Mouse (Mus musculus) intestine, postnatal 0 days (tissue): ENCODE measurements around the gene Ankrd44. TPM values are rescaled to one million over a fixed set of nuclear protein-coding genes. Genes with fewer than 3 reads are reported as not detected.

Experiments used
- ATAC-seq: fragments of 200-750 bp; cut with Nextera tagmentation; 2 replicates; pipeline ENCODE4 v1.8.0; 2017; ENCODE audit warnings: mild to moderate bottlenecking, moderate TSS enrichment, moderate library complexity
- H3K27ac ChIP-seq: fragments of 300-500 bp; sonication (generic); 2 replicates; pipeline ENCODE4 v1.5.1; 2014; ENCODE audit warnings: mild to moderate bottlenecking, low read depth, low read length, moderate library complexity
- H3K27me3 ChIP-seq: fragments of 300-500 bp; sonication (generic); replicated peaks from 2 replicates; pipeline ENCODE4 v1.6.1; 2014; ENCODE audit warnings: low read length, mixed read lengths; ENCODE audit not compliant: control insufficient read depth, insufficient read depth
- H3K36me3 ChIP-seq: fragments of 300-500 bp; sonication (generic); 2 replicates; pipeline ENCODE4 v1.6.1; 2014; ENCODE audit warnings: mild to moderate bottlenecking, moderate library complexity; ENCODE audit not compliant: control insufficient read depth, insufficient read depth
- H3K4me1 ChIP-seq: fragments of 300-500 bp; sonication (generic); replicated peaks from 2 replicates; pipeline ENCODE4 v1.6.1; 2014; ENCODE audit warnings: antibody characterized with exemption, low read length, mixed read lengths; ENCODE audit not compliant: control insufficient read depth, insufficient read depth
- H3K4me2 ChIP-seq: fragments of 300-500 bp; sonication (generic); replicated peaks from 2 replicates; pipeline ENCODE4 v1.6.1; 2014; ENCODE audit warnings: low read depth, mild to moderate bottlenecking, moderate library complexity
- H3K4me3 ChIP-seq: fragments of 300-500 bp; sonication (generic); 2 replicates; pipeline ENCODE4 v1.5.1; 2014; ENCODE audit warnings: low read depth, low read length
- H3K9ac ChIP-seq: fragments of 300-500 bp; sonication (generic); 2 replicates; pipeline ENCODE4 v1.6.1; 2014; ENCODE audit warnings: mild to moderate bottlenecking, low read depth, low read length
- H3K9me3 ChIP-seq: fragments of 300-500 bp; sonication (generic); 2 replicates; pipeline ENCODE4 v1.6.1; 2016; ENCODE audit warnings: mixed run types; ENCODE audit not compliant: control insufficient read depth
- CTCF ChIP-seq: sonication (generic); IDR thresholded peaks from 2 replicates; pipeline ENCODE4 v1.5.1; 2016; ENCODE audit warnings: low read depth, mild to moderate bottlenecking, control low read depth, antibody characterized with exemption, moderate library complexity
- WGBS: fragments of 180-500 bp; shearing (Covaris S2); extraction: QIAGEN DNeasy Blood & Tissue Kit; methylation state at CpG from one replicate; pipeline ENCODE4 v1.1.7; 2014; 5-methylcytosine and 5-hydroxymethylcytosine counted together
- polyA plus RNA-seq: library from polyadenylated mRNA; unstranded; fragments of >200 nt; fragmentation: Nextera tagmentation; extraction: Ambion mirVana; gene quantifications from 2 replicates; pipeline ENCODE4 v1.2.1, GENCODE M21; 2015

The Ankrd44 gene
- polyA plus RNA-seq, 1 experiment from 2014 or later, result 5.5 TPM

DNA sequence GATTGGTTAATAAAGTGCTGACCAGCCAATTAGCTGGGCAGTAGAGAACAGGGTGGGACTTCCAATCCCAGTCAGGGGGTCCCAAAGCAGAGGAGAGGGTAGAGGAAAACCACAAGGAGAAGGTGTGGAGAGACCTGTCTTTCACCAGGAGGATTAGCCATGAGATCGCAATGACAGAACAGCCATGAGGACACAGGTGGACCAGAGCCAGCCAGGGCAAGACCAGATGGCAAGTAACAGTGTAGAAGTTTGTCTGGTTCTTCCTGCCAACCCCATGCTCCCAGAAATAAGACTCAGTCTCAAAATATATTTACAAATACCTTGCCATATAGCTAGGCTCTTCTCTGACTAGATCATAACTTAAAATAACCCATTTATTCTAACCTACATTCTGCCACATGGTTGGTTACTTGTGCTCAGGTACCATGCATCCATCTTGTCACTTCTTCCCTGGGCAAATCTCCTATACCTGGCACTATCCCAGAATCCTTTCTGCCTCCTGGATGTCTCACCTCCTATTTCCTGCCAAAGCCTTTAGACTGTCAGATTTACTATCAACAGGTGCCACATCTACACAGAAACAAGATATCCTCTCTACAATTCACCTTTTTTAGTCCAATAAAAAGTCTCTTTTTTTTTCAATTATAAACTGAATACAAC, 6.4 kb upstream of the Ankrd44 start:
- no peak overlapping the region for H3K4me3 ChIP-seq
- no peaks in the 10 kb centered on the region for H3K27me3 ChIP-seq
- H3K9ac ChIP-seq, result no peak overlapping the region
- H3K9me3 ChIP-seq, result no peaks in the 10 kb centered on the region
- no peak for TF ChIP-seq CTCF
- no peak for ATAC-seq
- no peak overlapping the region for H3K4me2 ChIP-seq
- H3K27ac ChIP-seq, result no peak overlapping the region
- H3K4me1 ChIP-seq, result no peaks in the 10 kb centered on the region
- 96% methylated on average over 1 of the region's 1 CpGs for WGBS
- H3K36me3 ChIP-seq, result no peaks in the 10 kb centered on the region

DNA sequence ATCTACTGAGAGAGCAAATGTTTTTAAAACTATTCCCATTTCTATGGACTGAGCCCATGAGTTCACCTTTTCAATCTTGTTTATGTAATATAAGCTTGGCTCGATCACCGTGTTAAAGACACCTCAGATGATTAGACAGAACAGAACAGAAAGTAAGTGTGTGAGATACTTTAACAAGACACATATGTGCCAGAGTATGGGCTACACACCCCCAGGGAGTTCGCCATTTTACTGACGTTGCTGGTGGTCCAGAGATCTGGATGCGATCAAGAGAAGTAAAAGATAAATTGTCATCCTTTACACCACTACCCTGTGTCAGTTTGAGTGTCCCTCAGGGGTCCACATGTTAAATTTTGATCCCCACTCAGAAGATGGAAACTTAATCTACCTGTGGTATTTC, 5.0 kb upstream of the Ankrd44 start:
- TF ChIP-seq CTCF, result no peak
- Histone ChIP-seq H3K9me3 (no peaks in the 10 kb centered on the region), H3K27me3 (no peaks in the 10 kb centered on the region), H3K36me3 (no peaks in the 10 kb centered on the region), H3K9ac (no peak overlapping the region), H3K27ac (no peak overlapping the region), H3K4me3 (no peak overlapping the region), H3K4me2 (no peak overlapping the region), H3K4me1 (no peaks in the 10 kb centered on the region)
- no peak for ATAC-seq
- 85% methylated on average over 5 of the region's 5 CpGs for WGBS

GRCm38 (mm10) chr1:54930670-54931200, 4.5 kb upstream of the Ankrd44 start:
- Histone ChIP-seq H3K4me1 (no peaks in the 10 kb centered on the region), H3K4me2 (no peak overlapping the region), H3K27ac (no peak overlapping the region), H3K27me3 (no peaks in the 10 kb centered on the region), H3K4me3 (no peak overlapping the region), H3K9ac (no peak overlapping the region), H3K9me3 (no peaks in the 10 kb centered on the region), H3K36me3 (no peaks in the 10 kb centered on the region)
- no peak for ATAC-seq
- no peak for TF ChIP-seq CTCF
- 65% methylated on average over 8 of the region's 8 CpGs for WGBS

DNA sequence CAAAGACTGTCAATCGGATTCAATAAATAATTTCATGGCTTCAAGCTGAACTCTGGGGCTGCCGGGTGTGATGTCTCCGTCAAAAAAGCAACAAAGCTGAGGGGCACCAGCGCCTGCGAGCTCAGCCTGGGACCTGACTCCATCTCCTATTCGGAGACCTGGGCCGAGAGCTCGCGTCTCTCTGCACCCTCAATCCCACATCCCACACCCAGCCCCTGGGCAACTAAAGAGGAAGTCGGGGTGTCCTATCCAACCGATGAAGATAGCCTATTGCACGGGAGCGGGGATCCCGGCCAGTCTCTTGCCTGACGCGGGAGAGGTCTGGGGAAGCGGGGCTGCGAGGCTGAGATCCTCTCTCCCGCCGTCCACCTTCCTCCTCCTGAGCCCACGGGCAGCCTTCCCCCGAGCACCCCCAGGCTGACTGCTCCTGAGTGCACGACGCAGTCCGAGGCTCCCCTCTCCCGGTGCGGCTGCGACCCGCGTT, 694 bp downstream of the Ankrd44 start:
- Histone ChIP-seq H3K9me3 (no peaks in the 10 kb centered on the region), H3K27ac (peak overlapping the region; percentile 73), H3K4me3 (peak overlapping the region; percentile 93), H3K4me1 (peaks cover 8% of the 10 kb centered on the region; the same call in 1 of the 2 replicates), H3K4me2 (peak overlapping the region; percentile 96), H3K36me3 (no peaks in the 10 kb centered on the region), H3K9ac (peak overlapping the region; percentile 85), H3K27me3 (no peaks in the 10 kb centered on the region)
- no peak for TF ChIP-seq CTCF
- ATAC-seq, result peak; percentile 3; the same call in 1 of the 2 replicates
- WGBS, result under 1% methylated on average over 30 of the region's 30 CpGs

DNA sequence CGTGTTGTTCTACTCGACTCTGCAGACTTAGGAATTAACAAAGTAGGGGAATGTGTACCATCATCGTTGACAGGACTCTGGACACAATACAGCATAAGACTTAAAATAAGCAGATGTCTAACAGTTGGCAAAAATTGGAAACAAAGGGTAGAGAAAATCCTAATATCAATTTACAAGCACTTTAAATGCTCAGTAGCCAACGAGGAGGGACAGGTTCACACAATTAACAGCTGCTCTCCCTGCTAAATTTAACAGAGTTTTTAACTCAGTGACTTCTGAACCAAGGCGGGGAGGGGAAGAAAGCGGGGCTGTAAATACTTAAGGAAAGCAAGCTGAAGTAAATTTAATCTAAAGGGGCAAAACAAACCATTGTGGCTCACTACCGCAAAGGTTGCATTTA, 1.4 kb downstream of the Ankrd44 start:
- Histone ChIP-seq H3K27me3 (no peaks in the 10 kb centered on the region), H3K4me3 (peak overlapping the region; percentile 93; the same call in 1 of the 2 replicates), H3K9me3 (no peaks in the 10 kb centered on the region), H3K4me1 (peaks cover 8% of the 10 kb centered on the region; the same call in 1 of the 2 replicates), H3K4me2 (peak overlapping the region; percentile 96), H3K36me3 (no peaks in the 10 kb centered on the region), H3K27ac (no peak overlapping the region), H3K9ac (no peak overlapping the region)
- WGBS, result 53% methylated on average over 7 of the region's 7 CpGs
- no peak for TF ChIP-seq CTCF
- no peak for ATAC-seq

DNA sequence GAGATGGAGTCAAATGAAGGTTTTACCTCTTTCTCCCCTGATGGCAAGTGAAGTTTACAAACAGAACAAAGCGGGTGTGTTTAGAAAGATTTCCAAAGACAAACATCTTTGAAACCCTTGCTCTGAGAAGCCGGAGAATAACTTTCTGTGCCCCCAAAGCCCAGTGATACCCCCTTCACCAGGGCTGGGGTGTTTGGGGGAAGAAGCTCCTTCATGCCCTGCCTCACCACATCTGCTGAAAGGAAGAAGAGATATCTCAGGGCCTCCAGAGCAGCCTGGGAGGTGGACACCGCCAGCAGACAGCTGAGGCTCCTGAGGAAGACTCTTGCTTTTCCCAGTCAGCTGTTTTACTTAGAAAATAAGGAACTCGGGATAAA, 1.9 kb downstream of the Ankrd44 start:
- H3K4me1 ChIP-seq, result peaks cover 8% of the 10 kb centered on the region; the same call in 1 of the 2 replicates
- TF ChIP-seq CTCF, result no peak
- H3K9me3 ChIP-seq, result no peaks in the 10 kb centered on the region
- no peak overlapping the region for H3K27ac ChIP-seq
- H3K36me3 ChIP-seq, result no peaks in the 10 kb centered on the region
- no peaks in the 10 kb centered on the region for H3K27me3 ChIP-seq
- no peak for ATAC-seq
- no peak overlapping the region for H3K9ac ChIP-seq
- no peak overlapping the region for H3K4me3 ChIP-seq
- no peak overlapping the region; the same call in 1 of the 2 replicates for H3K4me2 ChIP-seq
- 75% methylated on average over 4 of the region's 4 CpGs for WGBS
